Mouse (Mus musculus) heart, postnatal 0 days (tissue): ENCODE results near the gene Acta2. TPM values are rescaled to one million over a fixed set of nuclear protein-coding genes. Genes with fewer than 3 reads are reported as not detected.
A peak's percentile ranks its signal among the peaks of the same experiment; 100 is the strongest.

Experiments
- ATAC-seq: fragments of 200-750 bp; cut with Nextera tagmentation; 2 replicates; pipeline ENCODE4 v1.8.0; 2017; ENCODE audit warnings: low read depth, moderate number of reproducible peaks, moderate library complexity; ENCODE audit not compliant: insufficient read depth
- DNase-seq: peaks from one replicate; pipeline ENCODE4 v3.0.0-alpha.2; 2016; ENCODE audit warnings: low spot score
- H3K27ac ChIP-seq: fragments of 300-500 bp; sonication (generic); 2 replicates; pipeline ENCODE4 v1.5.1; 2014; ENCODE audit warnings: low read depth, mild to moderate bottlenecking
- H3K27me3 ChIP-seq: fragments of 300-500 bp; sonication (generic); 2 replicates; pipeline ENCODE4 v1.6.1; 2014; ENCODE audit warnings: low read length, mixed read lengths; ENCODE audit not compliant: control insufficient read depth, insufficient read depth
- H3K36me3 ChIP-seq: fragments of 300-500 bp; sonication (generic); replicated peaks from 2 replicates; pipeline ENCODE4 v1.6.1; 2014; ENCODE audit warnings: low read length, mixed read lengths; ENCODE audit not compliant: control insufficient read depth, insufficient read depth
- H3K4me1 ChIP-seq: fragments of 300-500 bp; sonication (generic); 2 replicates; pipeline ENCODE4 v1.6.1; 2014; ENCODE audit warnings: antibody characterized with exemption; ENCODE audit not compliant: control insufficient read depth, insufficient read depth
- H3K4me2 ChIP-seq: fragments of 300-500 bp; sonication (generic); 2 replicates; pipeline ENCODE4 v1.6.1; 2014; ENCODE audit warnings: low read depth, mild to moderate bottlenecking, low read length, moderate library complexity
- H3K4me3 ChIP-seq: fragments of 300-500 bp; sonication (generic); 2 replicates; pipeline ENCODE4 v1.5.1; 2014; ENCODE audit warnings: low read depth, low read length
- H3K9ac ChIP-seq: fragments of 300-500 bp; sonication (generic); replicated peaks from 2 replicates; pipeline ENCODE4 v1.6.1; 2014; ENCODE audit warnings: low read depth, low read length, mixed read lengths
- H3K9me3 ChIP-seq: fragments of 300-500 bp; sonication (generic); replicated peaks from 2 replicates; pipeline ENCODE4 v1.6.1; 2016; ENCODE audit warnings: low read length; ENCODE audit not compliant: control insufficient read depth
- CTCF ChIP-seq: IDR thresholded peaks from 2 replicates; pipeline ENCODE4 v1.5.1; 2016; ENCODE audit warnings: antibody characterized with exemption, control low read depth, low read depth
- EP300 ChIP-seq: IDR thresholded peaks from 2 replicates; pipeline ENCODE4 v1.6.1; 2016; ENCODE audit warnings: antibody characterized with exemption, low read depth
- WGBS: fragments of 180-500 bp; shearing (Covaris S2); extraction: QIAGEN DNeasy Blood & Tissue Kit; methylation state at CpG from one replicate; pipeline ENCODE4 v1.1.7; 2014; 5-methylcytosine and 5-hydroxymethylcytosine counted together
- polyA plus RNA-seq: library from polyadenylated mRNA; unstranded; fragments of >200 nt; fragmentation: Nextera tagmentation; extraction: Ambion mirVana; gene quantifications from 2 replicates; pipeline ENCODE4 v1.2.1, GENCODE M21; 2015
- total RNA-seq: library from RNA; depleted of rRNA; stranded (reverse); fragments of >200 nt; gene quantifications from 2 replicates; pipeline ENCODE4 v1.2.3, GENCODE M21; 2014; ENCODE audit warnings: low replicate concordance

Acta2 gene
- total and polyA plus RNA-seq, 2 experiments from 2014 or later: 1,307 to 1,327 TPM

DNA sequence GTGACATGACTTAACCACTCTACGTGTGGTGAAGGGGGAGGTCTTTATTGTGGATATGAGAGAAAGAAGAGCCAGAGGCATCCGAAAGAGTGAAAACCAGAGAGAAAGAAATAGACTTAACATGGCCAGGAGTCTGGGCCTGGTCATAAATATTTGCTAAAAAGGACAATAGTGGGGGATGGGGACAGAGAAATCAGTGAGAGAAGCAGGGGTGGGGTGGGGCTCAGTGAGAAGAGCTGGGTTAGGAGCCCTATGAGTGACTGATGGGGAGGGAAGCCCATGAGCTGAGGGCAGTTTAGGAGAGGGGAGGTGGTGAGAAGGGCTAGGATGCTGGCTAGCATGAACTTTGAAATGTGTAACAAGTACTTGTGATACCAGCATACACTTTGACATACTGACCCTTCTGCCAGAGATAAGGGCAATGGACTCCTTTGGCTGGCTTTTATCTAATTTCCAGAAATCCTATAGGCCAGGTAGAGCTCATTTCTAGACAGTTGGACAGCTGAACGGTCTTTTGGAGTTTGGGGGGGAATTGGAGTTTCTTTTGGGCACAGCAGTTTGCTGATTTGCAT, 38.1 kb upstream of the Acta2 start:
- Histone ChIP-seq H3K27ac (no peak overlapping the region), H3K4me3 (no peak overlapping the region), H3K9ac (no peak overlapping the region), H3K9me3 (no peaks in the 10 kb centered on the region), H3K4me2 (no peak overlapping the region), H3K36me3 (no peaks in the 10 kb centered on the region), H3K4me1 (peaks cover 5% of the 10 kb centered on the region), H3K27me3 (no peaks in the 10 kb centered on the region)
- 84% methylated on average over 3 of the region's 3 CpGs for WGBS
- DNase-seq (no peak), ATAC-seq (no peak)
- TF ChIP-seq EP300 (no peak), CTCF (no peak)

DNA sequence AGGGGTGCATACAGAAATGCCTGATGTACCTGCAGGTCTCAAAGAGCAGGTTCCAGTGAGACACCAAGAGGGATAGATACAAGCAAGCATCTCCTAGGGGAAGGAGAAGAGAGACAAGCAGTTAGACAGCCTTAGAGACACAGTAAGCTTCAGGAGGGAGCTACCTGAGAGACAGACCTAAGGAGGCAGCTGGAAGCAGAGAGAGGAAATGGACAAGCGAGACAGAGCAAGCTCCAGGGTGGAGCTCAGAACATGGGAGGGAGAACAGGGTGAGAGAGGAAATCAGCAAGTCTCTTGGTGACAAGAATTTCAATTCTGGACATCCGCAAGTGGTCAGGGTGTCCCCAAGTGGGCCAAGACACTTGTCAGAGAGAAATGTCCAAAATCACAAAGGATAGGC, 37.3 kb upstream of the Acta2 start:
- Histone ChIP-seq H3K4me3 (no peak overlapping the region), H3K9ac (no peak overlapping the region), H3K27me3 (no peaks in the 10 kb centered on the region), H3K36me3 (no peaks in the 10 kb centered on the region), H3K4me1 (peaks cover 5% of the 10 kb centered on the region), H3K27ac (no peak overlapping the region), H3K4me2 (no peak overlapping the region), H3K9me3 (no peaks in the 10 kb centered on the region)
- DNase-seq: no peak
- 63% methylated on average over 2 of the region's 2 CpGs for WGBS
- no peak for ATAC-seq
- no peak for TF ChIP-seq EP300
- TF ChIP-seq CTCF: no peak

DNA sequence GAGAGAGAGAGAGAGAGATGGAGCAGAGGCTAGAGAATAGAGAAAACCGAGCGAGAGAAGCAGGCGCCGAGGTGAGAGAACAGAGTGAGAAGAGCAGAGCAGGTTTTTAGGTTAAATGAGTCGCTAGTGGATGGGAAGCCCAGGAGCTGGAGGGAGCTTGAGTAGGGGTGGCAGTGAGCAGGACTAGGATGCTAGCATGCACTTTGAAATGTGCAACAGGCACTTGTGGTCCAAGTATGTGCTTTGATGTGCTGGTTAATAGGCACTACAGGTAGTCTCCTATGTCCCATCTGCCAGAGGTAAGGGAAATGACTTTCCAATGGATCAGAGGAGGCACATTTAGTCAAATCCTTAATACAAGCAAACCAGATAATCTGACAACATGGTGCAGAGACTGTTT, 36.6 kb upstream of the Acta2 start:
- Histone ChIP-seq H3K4me3 (no peak overlapping the region; the same call in 1 of the 2 replicates), H3K36me3 (no peaks in the 10 kb centered on the region), H3K27ac (no peak overlapping the region), H3K27me3 (no peaks in the 10 kb centered on the region), H3K4me2 (peak overlapping the region; percentile 97), H3K9me3 (no peaks in the 10 kb centered on the region), H3K9ac (no peak overlapping the region), H3K4me1 (peaks cover 5% of the 10 kb centered on the region)
- DNase-seq: no peak
- no peak for TF ChIP-seq EP300
- TF ChIP-seq CTCF: no peak
- no peak for ATAC-seq
- 68% methylated on average over 5 of the region's 5 CpGs for WGBS

DNA sequence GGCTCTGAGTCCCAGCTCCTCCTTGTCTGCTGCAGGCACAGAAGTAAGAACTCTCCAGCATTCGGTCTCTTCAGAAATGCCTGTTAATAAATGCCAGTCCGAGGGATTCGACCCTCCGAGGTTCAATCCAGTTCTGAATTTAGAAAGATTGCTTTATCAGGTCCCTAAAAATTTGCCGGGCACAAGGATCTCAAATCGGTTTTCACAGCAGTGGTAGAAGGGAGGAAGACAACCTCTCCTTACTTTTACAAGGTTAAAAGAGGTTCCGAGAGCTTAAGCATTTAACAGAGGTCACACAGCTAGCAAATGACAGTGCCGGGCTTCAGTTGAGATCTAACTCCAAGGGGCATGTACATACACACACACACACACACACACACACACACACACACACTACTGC, 36.0 kb upstream of the Acta2 start:
- peak overlapping the region; percentile 74 for H3K9ac ChIP-seq
- 38% methylated on average over 8 of the region's 8 CpGs for WGBS
- no peaks in the 10 kb centered on the region for H3K36me3 ChIP-seq
- no peaks in the 10 kb centered on the region for H3K9me3 ChIP-seq
- no peaks in the 10 kb centered on the region for H3K27me3 ChIP-seq
- H3K4me3 ChIP-seq: peak overlapping the region; percentile 72
- no peak for TF ChIP-seq EP300
- TF ChIP-seq CTCF: no peak
- peaks cover 5% of the 10 kb centered on the region for H3K4me1 ChIP-seq
- H3K27ac ChIP-seq: peak overlapping the region; percentile 47; the same call in 1 of the 2 replicates
- DNase-seq (no peak), ATAC-seq (0 out of 2 replicates have a peak, but pooled peaks have one; percentile 2)
- peak overlapping the region; percentile 97 for H3K4me2 ChIP-seq

DNA sequence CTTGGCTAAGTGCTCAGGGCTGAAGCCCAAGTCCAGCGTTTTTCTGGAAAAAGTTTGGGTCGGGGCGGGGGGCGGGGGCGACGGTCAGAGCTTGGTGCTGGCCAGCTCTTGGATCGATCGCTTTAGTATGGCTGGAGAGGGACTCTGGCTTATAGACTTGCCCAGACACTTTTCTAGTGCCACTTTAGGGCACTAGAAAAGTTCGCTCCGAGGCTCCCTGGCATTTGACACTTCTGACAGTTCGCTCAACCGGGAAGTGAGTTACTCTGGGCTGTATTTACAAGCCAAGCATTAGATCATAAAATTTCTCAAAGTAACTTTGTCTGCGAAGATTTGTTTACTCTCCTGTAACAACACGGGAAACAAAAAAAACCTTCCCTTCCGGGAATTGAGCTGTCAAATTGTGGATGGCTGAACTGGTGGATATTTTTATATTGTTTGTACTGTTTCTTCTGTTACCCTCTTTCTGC, 35.5 kb upstream of the Acta2 start:
- DNase-seq: peak; percentile 24
- Histone ChIP-seq H3K4me3 (peak overlapping the region; percentile 72), H3K27me3 (no peaks in the 10 kb centered on the region), H3K9me3 (no peaks in the 10 kb centered on the region), H3K4me2 (peak overlapping the region; percentile 97), H3K36me3 (no peaks in the 10 kb centered on the region), H3K4me1 (peaks cover 5% of the 10 kb centered on the region), H3K27ac (peak overlapping the region; percentile 47), H3K9ac (peak overlapping the region; percentile 74)
- TF ChIP-seq CTCF (no peak), EP300 (no peak)
- ATAC-seq: peak; percentile 31; the same call in 1 of the 2 replicates
- 6% methylated on average over 15 of the region's 15 CpGs for WGBS
